Mouse (Mus musculus): ENCODE data around the gene Trmo. TPM values are rescaled to one million over a fixed set of nuclear protein-coding genes. Genes with fewer than 3 reads are reported as not detected.

The Trmo gene
- polyA plus RNA-seq, 2 experiments, result 8.2 to 16.1 TPM

GRCm38 (mm10) chr4:46417491-46417890 lies 28.3 kb upstream of the Trmo start:
- H3K27me3 ChIP-seq (ENCODE audit: control insufficient read depth, insufficient read depth, low read length), result no peaks in the 10 kb centered on the region
- DNase-seq (ENCODE audit: low read depth in 3 of 3, low spot score in 3 of 3), result no peak
- peak overlapping the region; percentile 18; the same call in 1 of the 2 replicates for H3K9ac ChIP-seq (replicated peaks)
- peak; percentile 66; the same call in 1 of the 2 replicates for ATAC-seq (ENCODE audit: insufficient read depth)
- no peaks in the 10 kb centered on the region for H3K9me3 ChIP-seq (ENCODE audit: control insufficient read depth, low read length)
- no peaks in the 10 kb centered on the region for H3K36me3 ChIP-seq (replicated peaks; ENCODE audit: control insufficient read depth, insufficient read depth, low read depth)
- peaks cover 14 to 33% of the 10 kb centered on the region in 2 experiments for H3K4me1 ChIP-seq (replicated peaks; ENCODE audit: control insufficient read depth in 2 of 2, insufficient read depth in 2 of 2, low read length in 1 of 2)
- 44% methylated on average over 3 of the region's 3 CpGs for WGBS (ENCODE audit: insufficient replicate concordance)
- H3K27ac ChIP-seq, result no peak overlapping the region
- no peak overlapping the region for H3K4me2 ChIP-seq (ENCODE audit: low read depth)
- no peak overlapping the region for H3K4me3 ChIP-seq (ENCODE audit: insufficient read depth in 1 of 2, low read depth in 2 of 2, low read length in 2 of 2)
- TF ChIP-seq CTCF (IDR thresholded peaks at IDR 0.05; ENCODE audit: low read depth) (peak; percentile 84), EP300 (IDR thresholded peaks at IDR 0.05; ENCODE audit: low read depth) (no peak)

DNA sequence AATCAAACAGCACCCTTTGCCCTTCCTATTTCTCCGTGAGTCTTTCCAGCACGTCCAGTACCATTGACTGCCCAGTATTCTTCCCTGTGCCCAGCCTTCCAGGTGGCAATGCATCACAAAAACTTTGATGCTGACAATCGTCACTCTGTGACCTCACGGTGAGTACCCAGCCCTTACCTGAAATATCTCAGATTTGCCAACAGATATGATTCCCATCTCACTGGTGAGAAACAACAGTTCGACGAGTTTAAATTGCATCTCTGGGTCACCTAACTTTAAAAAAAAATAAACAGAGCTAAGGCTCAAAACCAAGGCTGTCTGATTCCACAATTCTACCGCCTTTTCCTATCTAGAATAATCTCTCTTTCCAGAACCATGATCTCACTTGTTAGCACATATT lies 24.2 kb upstream of the Trmo start, which contains the start of gene Hemgn:
TSS of gene Hemgn (minus strand) at position 101 of the 400 bp plus-strand sequence.
- no peak for TF ChIP-seq EP300 (IDR thresholded peaks at IDR 0.05; ENCODE audit: low read depth)
- TF ChIP-seq CTCF (IDR thresholded peaks at IDR 0.05; ENCODE audit: low read depth), result no peak
- no peaks in the 10 kb centered on the region for H3K36me3 ChIP-seq (replicated peaks; ENCODE audit: control insufficient read depth, insufficient read depth, low read depth)
- no peaks in the 10 kb centered on the region for H3K9me3 ChIP-seq (ENCODE audit: control insufficient read depth, low read length)
- WGBS (ENCODE audit: insufficient replicate concordance), result 79% methylated on average over 7 of the region's 7 CpGs
- H3K4me3 ChIP-seq (ENCODE audit: insufficient read depth in 1 of 2, low read depth in 2 of 2, low read length in 2 of 2), result no peak within 1 kb of the TSS
- no peak for ATAC-seq (ENCODE audit: insufficient read depth)
- H3K27me3 ChIP-seq (ENCODE audit: control insufficient read depth, insufficient read depth, low read length), result no peaks in the 10 kb centered on the region
- DNase-seq (ENCODE audit: low read depth in 3 of 3, low spot score in 3 of 3), result no peak
- H3K4me1 ChIP-seq (replicated peaks; ENCODE audit: control insufficient read depth in 2 of 2, insufficient read depth in 2 of 2, low read length in 1 of 2), result peaks cover 47 to 68% of the 10 kb centered on the region in 2 experiments
- H3K27ac ChIP-seq, result peak within 1 kb of the TSS; percentile 93
- peak within 1 kb of the TSS; percentile 44 for H3K4me2 ChIP-seq (ENCODE audit: low read depth)
- H3K9ac ChIP-seq (replicated peaks), result peak within 1 kb of the TSS; percentile 56

DNA sequence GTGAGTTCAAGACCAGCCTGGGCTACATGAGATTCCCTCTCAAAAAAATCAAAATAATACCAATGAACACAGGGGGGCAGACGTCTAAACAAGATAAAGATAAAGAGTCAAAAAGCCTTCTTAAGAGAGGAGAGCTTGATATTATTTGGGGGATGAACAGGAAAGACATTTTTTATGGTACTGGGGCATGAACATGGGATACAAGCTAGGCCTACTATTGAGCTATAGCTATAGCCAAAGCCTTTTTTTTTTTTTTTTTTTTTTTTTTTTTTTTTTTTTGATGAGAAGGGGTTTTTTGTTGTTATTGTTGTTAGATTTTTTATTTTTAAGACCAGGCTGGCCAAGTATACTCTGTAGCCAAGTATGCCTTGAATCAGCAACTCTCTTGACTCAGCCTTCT lies 22.9 kb upstream of the Trmo start:
- 13% methylated on average over 1 of the region's 1 CpGs for WGBS (ENCODE audit: insufficient replicate concordance)
- no peaks in the 10 kb centered on the region for H3K36me3 ChIP-seq (replicated peaks; ENCODE audit: control insufficient read depth, insufficient read depth, low read depth)
- no peaks in the 10 kb centered on the region for H3K27me3 ChIP-seq (ENCODE audit: control insufficient read depth, insufficient read depth, low read length)
- ATAC-seq (ENCODE audit: insufficient read depth) (no peak), DNase-seq (ENCODE audit: low read depth in 3 of 3, low spot score in 3 of 3) (no peak)
- H3K9me3 ChIP-seq (ENCODE audit: control insufficient read depth, low read length), result no peaks in the 10 kb centered on the region
- TF ChIP-seq EP300 (IDR thresholded peaks at IDR 0.05; ENCODE audit: low read depth) (no peak), CTCF (IDR thresholded peaks at IDR 0.05; ENCODE audit: low read depth) (peak; percentile 19; the same call in 1 of the 2 replicates)
- H3K4me2 ChIP-seq (ENCODE audit: low read depth), result peak overlapping the region; percentile 16; the same call in 1 of the 2 replicates
- peak overlapping the region; percentile 62 for H3K9ac ChIP-seq (replicated peaks)
- H3K4me3 ChIP-seq (ENCODE audit: insufficient read depth in 1 of 2, low read depth in 2 of 2, low read length in 2 of 2), result no peak overlapping the region
- peak overlapping the region; percentile 93 for H3K27ac ChIP-seq
- peaks cover 54 to 71% of the 10 kb centered on the region in 2 experiments for H3K4me1 ChIP-seq (replicated peaks; ENCODE audit: control insufficient read depth in 2 of 2, insufficient read depth in 2 of 2, low read length in 1 of 2)

GRCm38 (mm10) chr4:46411489-46411888 lies 22.3 kb upstream of the Trmo start:
- 16% methylated on average over 6 of the region's 6 CpGs for WGBS (ENCODE audit: insufficient replicate concordance)
- no peak overlapping the region for H3K4me3 ChIP-seq (ENCODE audit: insufficient read depth in 1 of 2, low read depth in 2 of 2, low read length in 2 of 2)
- H3K4me2 ChIP-seq (ENCODE audit: low read depth), result peak overlapping the region; percentile 63
- H3K4me1 ChIP-seq (replicated peaks; ENCODE audit: control insufficient read depth in 2 of 2, insufficient read depth in 2 of 2, low read length in 1 of 2), result peaks cover 57 to 75% of the 10 kb centered on the region in 2 experiments
- DNase-seq (ENCODE audit: low read depth in 3 of 3, low spot score in 3 of 3) (no peak), ATAC-seq (ENCODE audit: insufficient read depth) (no peak)
- no peaks in the 10 kb centered on the region for H3K9me3 ChIP-seq (ENCODE audit: control insufficient read depth, low read length)
- TF ChIP-seq CTCF (IDR thresholded peaks at IDR 0.05; ENCODE audit: low read depth), result no peak
- TF ChIP-seq EP300 (IDR thresholded peaks at IDR 0.05; ENCODE audit: low read depth), result no peak
- no peaks in the 10 kb centered on the region for H3K27me3 ChIP-seq (ENCODE audit: control insufficient read depth, insufficient read depth, low read length)
- H3K36me3 ChIP-seq (replicated peaks; ENCODE audit: control insufficient read depth, insufficient read depth, low read depth), result no peaks in the 10 kb centered on the region
- H3K27ac ChIP-seq, result peak overlapping the region; percentile 93
- H3K9ac ChIP-seq (replicated peaks), result peak overlapping the region; percentile 62

- no peaks in the 10 kb centered on the region for H3K36me3 ChIP-seq (replicated peaks; ENCODE audit: control insufficient read depth, insufficient read depth, low read depth)
- peak overlapping the region; percentile 63 for H3K4me2 ChIP-seq (ENCODE audit: low read depth)
- H3K27ac ChIP-seq, result peak overlapping the region; percentile 93
- TF ChIP-seq CTCF (IDR thresholded peaks at IDR 0.05; ENCODE audit: low read depth) (no peak), EP300 (IDR thresholded peaks at IDR 0.05; ENCODE audit: low read depth) (peak; percentile 98)
- 19% methylated on average over 5 of the region's 5 CpGs for WGBS (ENCODE audit: insufficient replicate concordance)
- peaks cover 65 to 83% of the 10 kb centered on the region in 2 experiments for H3K4me1 ChIP-seq (replicated peaks; ENCODE audit: control insufficient read depth in 2 of 2, insufficient read depth in 2 of 2, low read length in 1 of 2)
- H3K9ac ChIP-seq (replicated peaks), result peak overlapping the region; percentile 62
- H3K27me3 ChIP-seq (ENCODE audit: control insufficient read depth, insufficient read depth, low read length), result no peaks in the 10 kb centered on the region
- ATAC-seq (ENCODE audit: insufficient read depth) (peak; percentile 69), DNase-seq (ENCODE audit: low read depth in 3 of 3, low spot score in 3 of 3) (peak; percentile 87 to 92 (median 88))
- H3K4me3 ChIP-seq (ENCODE audit: insufficient read depth in 1 of 2, low read depth in 2 of 2, low read length in 2 of 2), result peak overlapping the region; percentile 22 to 40
- H3K9me3 ChIP-seq (ENCODE audit: control insufficient read depth, low read length), result no peaks in the 10 kb centered on the region
Measured at GRCm38 (mm10) chr4:46410677-46411076, 21.4 kb upstream of the Trmo start.
